In genomic region chr6:84589742-84590686, GRCm38 (mm10) we compare ENCODE assay signal across 8 mouse cellular contexts. TPM values are rescaled to one million over a fixed set of nuclear protein-coding genes. Genes with fewer than 3 reads are reported as not detected.
DNase-seq lines count a peak whose midpoint lies in the region; ATAC-seq and TF ChIP-seq lines count a peak whose summit lies in the region.

No protein-coding gene starts in this region.

- H3K9ac ChIP-seq in hindbrain, embryonic 11.5 days (ENCODE audit: low read depth, low read length) = peak overlapping the region; percentile 48; the same call in 1 of the 2 replicates
- no peak overlapping the region for H3K9ac ChIP-seq in lung, postnatal 0 days (replicated peaks; ENCODE audit: low read depth)

- DNase-seq in Patski (ENCODE audit: low read depth, low spot score) = peak; percentile 28
- DNase-seq in cerebellum, adult 9-11 months = peak; percentile 71
- DNase-seq in frontal cortex, adult 2 months (ENCODE audit: extremely low spot score in 1 of 2, low spot score in 1 of 2) = peak; percentile 49 to 95
- DNase-seq in hindbrain, embryonic 11.5 days (ENCODE audit: low spot score) = peak; percentile 95
- DNase-seq in layer of hippocampus, adult 9-11 months = peak; percentile 75
- DNase-seq in lung, postnatal 0 days (ENCODE audit: low spot score) = peak; percentile 89
- DNase-seq in retina, embryonic 14.5 days (ENCODE audit: low spot score) = peak; percentile 92
- DNase-seq in urinary bladder, adult 2 months (ENCODE audit: low spot score) = peak; percentile 62

- no peak for TF ChIP-seq EP300 in lung, postnatal 0 days (IDR thresholded peaks at IDR 0.05)

- WGBS in hindbrain, embryonic 11.5 days = 3% methylated on average over 39 of the region's 39 CpGs
- 3% methylated on average over 39 of the region's 39 CpGs for WGBS in lung, postnatal 0 days

- H3K4me2 ChIP-seq in hindbrain, embryonic 11.5 days (replicated peaks; ENCODE audit: low read depth, low read length) = peak overlapping the region; percentile 88
- peak overlapping the region; percentile 34 for H3K4me2 ChIP-seq in lung, postnatal 0 days (replicated peaks; ENCODE audit: low read depth, low read length)

- in situ Hi-C loops in Patski (cut with MboI; ENCODE audit: low pct_unique_long_range_greater_than_20kb) = loop anchor here (5.0 kb wide), 4 partner anchors 178 to 488 kb away; no protein-coding TSS in a partner anchor

- peak overlapping the region; percentile 55 for H3K4me3 ChIP-seq in hindbrain, embryonic 11.5 days (ENCODE audit: low read depth, low read length)
- 0 out of 2 replicates have a peak overlapping the region, but pooled peaks have one; percentile 3 for H3K4me3 ChIP-seq in lung, postnatal 0 days (ENCODE audit: low read depth, low read length)

- no peaks in the 10 kb centered on the region for H3K36me3 ChIP-seq in hindbrain, embryonic 11.5 days (ENCODE audit: control insufficient read depth, insufficient read depth, low read length)
- H3K36me3 ChIP-seq in lung, postnatal 0 days (ENCODE audit: insufficient read depth, low read length) = no peaks in the 10 kb centered on the region

- POLR2A ChIA-PET in Patski (lab: Charles Lee) = interaction anchor here (0.8 kb wide), 1 partner anchor 427 kb away, joined by 3 read pairs; no protein-coding TSS in a partner anchor

- no peaks in the 10 kb centered on the region for H3K9me3 ChIP-seq in hindbrain, embryonic 11.5 days (ENCODE audit: control insufficient read depth, low read length)
- no peaks in the 10 kb centered on the region for H3K9me3 ChIP-seq in lung, postnatal 0 days (ENCODE audit: low read length)

- CTCF ChIA-PET in Patski (lab: Charles Lee) = interaction anchor here (0.7 to 2.1 kb wide), 17 partner anchors 9 to 495 kb away, joined by 3 to 20 read pairs (median 3); no protein-coding TSS in a partner anchor

- no peak for TF ChIP-seq CTCF in Patski (IDR thresholded peaks at IDR 0.05)
- TF ChIP-seq CTCF in lung, postnatal 0 days (IDR thresholded peaks at IDR 0.05) = peak; percentile 97

- H3K27ac ChIP-seq in hindbrain, embryonic 11.5 days (ENCODE audit: low read depth, low read length) = 0 out of 2 replicates have a peak overlapping the region, but pooled peaks have one; percentile 20
- no peak overlapping the region for H3K27ac ChIP-seq in lung, postnatal 0 days (ENCODE audit: low read length)

- H3K27me3 ChIP-seq in Patski = no peaks in the 10 kb centered on the region
- H3K27me3 ChIP-seq in hindbrain, embryonic 11.5 days (ENCODE audit: control insufficient read depth, insufficient read depth, low read length) = peaks cover 44% of the 10 kb centered on the region
- peaks cover 34% of the 10 kb centered on the region for H3K27me3 ChIP-seq in lung, postnatal 0 days (replicated peaks; ENCODE audit: insufficient read depth, low read length)

- peaks cover 5% of the 10 kb centered on the region for H3K4me1 ChIP-seq in hindbrain, embryonic 11.5 days (replicated peaks; ENCODE audit: control insufficient read depth, insufficient read depth, low read length)
- H3K4me1 ChIP-seq in lung, postnatal 0 days (ENCODE audit: insufficient read depth, low read depth, low read length) = peaks cover 28% of the 10 kb centered on the region

- peak; percentile 36 for ATAC-seq in Patski
- peak; percentile 58 for ATAC-seq in hindbrain, embryonic 11.5 days (ENCODE audit: low FRiP score)
- ATAC-seq in lung, postnatal 0 days = peak; percentile 69

RNA-seq across cellular contexts. Expression of gene Cyp26b1, which starts 3.7 kb away (rescaled TPM):
- 2.5 TPM for polyA plus RNA-seq in Patski (2021)
- 3.3 and 3.5 TPM in 2 replicates for polyA plus RNA-seq in frontal cortex, adult 2 months (2012; rRNA removed)
- polyA plus RNA-seq in hindbrain, embryonic 11.5 days (2014; fragmentation: Nextera tagmentation; extraction: Ambion mirVana) = 19.2 and 19.4 TPM in 2 replicates
- 2.6 and 7.7 TPM in 2 replicates for polyA plus RNA-seq in lung, postnatal 0 days (2015; fragmentation: Nextera tagmentation; extraction: Ambion mirVana)
- 2.3 and 3.7 TPM in 2 replicates for polyA plus RNA-seq in urinary bladder, adult 2 months (2012; rRNA removed)

Comparison
In these comparisons a context has a peak if more than half of its experiments do, and no peak if none do; other contexts are left out.
1. DNase-seq: peak in every context shown above with its lines; median percentile 95 in hindbrain, embryonic 11.5 days; 92 in retina, embryonic 14.5 days; 89 in lung, postnatal 0 days; 75 in layer of hippocampus, adult 9-11 months; 72 in frontal cortex, adult 2 months; 71 in cerebellum, adult 9-11 months; 62 in urinary bladder, adult 2 months; 28 in Patski.